Mouse (Mus musculus): ENCODE data around the gene Dmp1.

Gene Dmp1

GRCm38 (mm10) chr5:104261908-104262461 is 59.6 kb downstream of the Dmp1 start:
- no peak for DNase-seq (ENCODE audit: low read depth)

DNA sequence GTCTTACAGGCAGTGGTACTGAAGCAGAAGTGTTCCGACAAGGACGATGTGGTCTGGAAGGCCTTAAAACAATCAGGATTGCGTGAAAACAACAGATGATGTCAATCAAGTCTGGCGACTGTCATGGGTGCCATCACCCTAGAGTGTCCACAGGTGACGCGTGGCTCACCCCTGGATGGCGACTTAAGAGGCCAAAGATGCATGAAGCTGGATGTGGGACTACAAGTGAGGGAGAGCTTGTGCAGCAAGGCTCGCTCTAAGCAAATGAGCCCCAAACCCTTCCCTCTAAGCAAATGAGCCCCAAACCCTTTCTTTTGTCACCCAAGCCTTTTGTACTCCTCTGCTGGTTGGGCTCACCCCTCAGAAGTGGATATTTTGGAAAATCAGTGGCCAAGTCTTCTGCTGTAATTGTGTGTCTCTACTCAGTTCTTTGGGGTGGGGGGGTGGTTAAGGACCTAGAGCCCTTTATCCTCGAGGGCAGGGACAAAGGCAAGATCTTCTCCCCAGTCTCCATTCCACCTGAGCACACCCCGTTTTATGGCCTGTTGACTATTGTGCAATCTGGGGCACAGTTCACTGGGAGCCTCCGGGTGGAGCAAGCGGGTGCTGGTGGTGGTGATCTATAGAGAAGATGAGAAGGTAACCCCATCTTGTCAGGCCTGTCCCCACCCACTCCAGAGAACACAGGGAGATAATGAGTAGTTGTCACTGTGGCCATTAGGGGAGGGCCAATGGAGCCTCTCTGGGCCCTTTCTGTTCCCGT is 60.8 kb downstream of the Dmp1 start:
- DNase-seq (ENCODE audit: low read depth) = no peak

Measured in fibroblast of lung, adult 2 months (primary cell).